Mouse (Mus musculus) embryonic facial prominence, embryonic 15.5 days (tissue): ENCODE results near the gene Smyd1. TPM values are rescaled to one million over a fixed set of nuclear protein-coding genes. Genes with fewer than 3 reads are reported as not detected.

Source experiments
- ATAC-seq: fragments of 200-750 bp; cut with Nextera tagmentation; 2 replicates; pipeline ENCODE4 v1.8.0; 2017; ENCODE audit warnings: low read depth, moderate TSS enrichment; ENCODE audit not compliant: insufficient number of reproducible peaks, low FRiP score, low TSS enrichment
- H3K27ac ChIP-seq: fragments of 300-500 bp; sonication (generic); replicated peaks from 2 replicates; pipeline ENCODE4 v1.5.1; 2015; ENCODE audit warnings: mild to moderate bottlenecking, inconsistent platforms
- H3K27me3 ChIP-seq: fragments of 300-500 bp; sonication (generic); 2 replicates; pipeline ENCODE4 v1.6.1; 2015; ENCODE audit warnings: inconsistent platforms
- H3K36me3 ChIP-seq: fragments of 300-500 bp; sonication (generic); 2 replicates; pipeline ENCODE4 v1.6.1; 2015; ENCODE audit warnings: mild to moderate bottlenecking, inconsistent platforms
- H3K4me1 ChIP-seq: fragments of 300-500 bp; sonication (generic); 2 replicates; pipeline ENCODE4 v1.6.1; 2015; ENCODE audit warnings: inconsistent platforms
- H3K4me2 ChIP-seq: fragments of 300-500 bp; sonication (generic); replicated peaks from 2 replicates; pipeline ENCODE4 v1.6.1; 2015; ENCODE audit warnings: mild to moderate bottlenecking, inconsistent platforms
- H3K4me3 ChIP-seq: fragments of 300-500 bp; sonication (generic); replicated peaks from 2 replicates; pipeline ENCODE4 v1.5.1; 2015; ENCODE audit warnings: mild to moderate bottlenecking, inconsistent platforms
- H3K9ac ChIP-seq: fragments of 300-500 bp; sonication (generic); 2 replicates; pipeline ENCODE4 v1.6.1; 2015; ENCODE audit warnings: inconsistent platforms
- H3K9me3 ChIP-seq: fragments of 300-500 bp; sonication (generic); replicated peaks from 2 replicates; pipeline ENCODE4 v1.6.1; 2016; ENCODE audit warnings: inconsistent platforms
- WGBS: fragments of 180-500 bp; shearing (Covaris S2); methylation state at CpG from one replicate; pipeline ENCODE4 v1.1.7; 2015; 5-methylcytosine and 5-hydroxymethylcytosine counted together
- polyA plus RNA-seq: library from polyadenylated mRNA; unstranded; fragments of >200 nt; fragmentation: Nextera tagmentation; extraction: Ambion mirVana; gene quantifications from 2 replicates; pipeline ENCODE4 v1.2.1, GENCODE M21; 2015

The Smyd1 gene
- polyA plus RNA-seq, 1 experiment from 2014 or later, result 12.6 TPM

DNA sequence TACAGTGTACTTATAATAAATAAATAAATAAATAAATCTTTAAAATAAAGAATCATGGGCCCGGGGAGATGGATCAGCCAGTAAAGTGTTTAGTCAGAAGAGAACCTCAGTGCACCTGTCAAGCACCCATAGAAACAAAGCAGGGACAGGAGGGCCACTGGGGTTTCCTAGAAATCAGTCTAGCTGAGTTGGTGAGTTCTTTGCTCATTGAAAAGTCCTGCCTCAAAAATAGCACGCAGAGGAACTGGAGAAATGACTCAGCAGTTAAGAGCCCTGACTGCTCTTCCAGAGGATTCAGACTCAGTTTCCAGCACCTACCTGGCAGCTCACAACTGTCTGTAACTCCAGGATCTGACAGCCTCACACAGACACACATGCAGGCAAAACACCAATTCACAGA lies 63.5 kb downstream of the Smyd1 start:
- 75% methylated on average over 2 of the region's 2 CpGs for WGBS
- no peak overlapping the region for H3K27ac ChIP-seq
- H3K36me3 ChIP-seq, result no peaks in the 10 kb centered on the region
- ATAC-seq, result no peak
- no peaks in the 10 kb centered on the region for H3K9me3 ChIP-seq
- no peaks in the 10 kb centered on the region for H3K27me3 ChIP-seq
- no peaks in the 10 kb centered on the region for H3K4me1 ChIP-seq
- H3K9ac ChIP-seq, result no peak overlapping the region
- H3K4me2 ChIP-seq, result no peak overlapping the region
- no peak overlapping the region for H3K4me3 ChIP-seq

DNA sequence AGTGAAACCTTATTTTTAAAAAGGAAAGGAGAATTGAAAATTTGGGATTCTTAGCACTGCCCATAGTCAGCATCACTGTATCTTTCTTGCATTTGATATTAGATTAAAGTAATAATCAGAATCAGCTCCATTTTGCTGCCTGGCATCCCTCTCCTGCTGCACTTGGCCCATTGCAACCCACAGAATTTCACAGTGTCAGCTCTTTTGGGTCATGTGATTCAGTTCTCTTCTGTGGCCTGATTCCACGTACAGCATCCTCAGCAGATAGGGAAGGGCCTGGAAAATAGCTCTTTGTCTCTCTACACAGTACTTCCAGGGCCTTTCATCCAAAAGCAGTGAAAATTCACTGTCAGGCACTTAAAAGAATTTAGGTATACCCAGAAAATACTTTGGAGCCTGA lies 64.7 kb downstream of the Smyd1 start:
- Histone ChIP-seq H3K27ac (no peak overlapping the region), H3K9ac (no peak overlapping the region), H3K9me3 (no peaks in the 10 kb centered on the region), H3K4me3 (no peak overlapping the region), H3K36me3 (no peaks in the 10 kb centered on the region), H3K27me3 (no peaks in the 10 kb centered on the region), H3K4me1 (no peaks in the 10 kb centered on the region), H3K4me2 (no peak overlapping the region)
- ATAC-seq, result no peak
- WGBS, result 43% methylated on average over 1 of the region's 1 CpGs

GRCm38 (mm10) chr6:71256166-71256565 lies 65.9 kb downstream of the Smyd1 start:
- 87% methylated on average over 10 of the region's 10 CpGs for WGBS
- H3K4me1 ChIP-seq, result no peaks in the 10 kb centered on the region
- no peaks in the 10 kb centered on the region for H3K36me3 ChIP-seq
- no peak overlapping the region for H3K27ac ChIP-seq
- H3K4me3 ChIP-seq, result no peak overlapping the region
- no peak overlapping the region for H3K9ac ChIP-seq
- no peaks in the 10 kb centered on the region for H3K9me3 ChIP-seq
- H3K4me2 ChIP-seq, result no peak overlapping the region
- ATAC-seq, result no peak
- no peaks in the 10 kb centered on the region for H3K27me3 ChIP-seq

GRCm38 (mm10) chr6:71254456-71254855 lies 67.6 kb downstream of the Smyd1 start:
- no peaks in the 10 kb centered on the region for H3K27me3 ChIP-seq
- no peak overlapping the region for H3K4me3 ChIP-seq
- no peaks in the 10 kb centered on the region for H3K9me3 ChIP-seq
- no peaks in the 10 kb centered on the region for H3K4me1 ChIP-seq
- no peak for ATAC-seq
- H3K27ac ChIP-seq, result no peak overlapping the region
- H3K36me3 ChIP-seq, result no peaks in the 10 kb centered on the region
- H3K9ac ChIP-seq, result no peak overlapping the region
- 87% methylated on average over 6 of the region's 6 CpGs for WGBS
- H3K4me2 ChIP-seq, result no peak overlapping the region

DNA sequence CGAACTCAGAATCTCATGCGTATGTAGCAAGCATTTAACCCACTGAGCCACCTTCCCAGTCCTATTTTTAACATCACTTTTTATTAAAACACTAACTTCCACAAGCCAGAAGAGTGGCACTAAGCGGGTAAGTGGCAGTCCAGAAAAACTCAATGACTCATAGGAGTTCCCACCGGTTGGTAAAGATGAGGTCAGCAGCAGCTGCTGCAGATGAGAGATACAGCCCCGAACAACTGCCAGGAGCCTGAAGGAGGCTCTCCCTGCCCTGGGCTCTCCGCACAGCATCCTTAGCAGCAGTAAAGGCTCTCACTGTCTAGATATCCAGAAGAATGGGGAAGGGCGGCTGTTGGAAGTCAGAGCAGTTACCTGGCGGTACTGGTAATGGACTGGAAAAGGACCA lies 71.1 kb downstream of the Smyd1 start:
- H3K4me3 ChIP-seq, result no peak overlapping the region
- ATAC-seq, result no peak
- 82% methylated on average over 8 of the region's 8 CpGs for WGBS
- no peak overlapping the region for H3K27ac ChIP-seq
- H3K9me3 ChIP-seq, result no peaks in the 10 kb centered on the region
- no peaks in the 10 kb centered on the region for H3K27me3 ChIP-seq
- no peaks in the 10 kb centered on the region for H3K4me1 ChIP-seq
- no peak overlapping the region for H3K4me2 ChIP-seq
- no peaks in the 10 kb centered on the region for H3K36me3 ChIP-seq
- no peak overlapping the region for H3K9ac ChIP-seq

- Histone ChIP-seq H3K36me3 (no peaks in the 10 kb centered on the region), H3K4me1 (no peaks in the 10 kb centered on the region), H3K4me2 (no peak overlapping the region), H3K4me3 (no peak overlapping the region), H3K27ac (no peak overlapping the region), H3K9me3 (no peaks in the 10 kb centered on the region), H3K27me3 (no peaks in the 10 kb centered on the region), H3K9ac (no peak overlapping the region)
- 64% methylated on average over 3 of the region's 3 CpGs for WGBS
- ATAC-seq, result no peak
These were observed 72.4 kb downstream of the Smyd1 start for GRCm38 (mm10) chr6:71249615-71250014.

GRCm38 (mm10) chr6:71248420-71248819 lies 73.6 kb downstream of the Smyd1 start:
- no peak for ATAC-seq

GRCm38 (mm10) chr6:71243258-71243657 lies 78.8 kb downstream of the Smyd1 start:
- H3K4me1 ChIP-seq, result no peaks in the 10 kb centered on the region
- H3K36me3 ChIP-seq, result no peaks in the 10 kb centered on the region
- H3K9ac ChIP-seq, result no peak overlapping the region
- H3K4me2 ChIP-seq, result no peak overlapping the region
- H3K27ac ChIP-seq, result no peak overlapping the region
- no peak for ATAC-seq
- no peaks in the 10 kb centered on the region for H3K27me3 ChIP-seq
- no peak overlapping the region for H3K4me3 ChIP-seq
- H3K9me3 ChIP-seq, result no peaks in the 10 kb centered on the region
- WGBS, result 83% methylated on average over 3 of the region's 3 CpGs

More at GRCm38 (mm10) chr6:71248420-71248819, 73.6 kb downstream of the Smyd1 start:
- WGBS, result 85% methylated on average over 1 of the region's 1 CpGs
- Histone ChIP-seq H3K4me2 (no peak overlapping the region), H3K4me1 (no peaks in the 10 kb centered on the region), H3K4me3 (no peak overlapping the region), H3K36me3 (no peaks in the 10 kb centered on the region), H3K27ac (no peak overlapping the region), H3K9me3 (no peaks in the 10 kb centered on the region), H3K9ac (no peak overlapping the region), H3K27me3 (no peaks in the 10 kb centered on the region)

DNA sequence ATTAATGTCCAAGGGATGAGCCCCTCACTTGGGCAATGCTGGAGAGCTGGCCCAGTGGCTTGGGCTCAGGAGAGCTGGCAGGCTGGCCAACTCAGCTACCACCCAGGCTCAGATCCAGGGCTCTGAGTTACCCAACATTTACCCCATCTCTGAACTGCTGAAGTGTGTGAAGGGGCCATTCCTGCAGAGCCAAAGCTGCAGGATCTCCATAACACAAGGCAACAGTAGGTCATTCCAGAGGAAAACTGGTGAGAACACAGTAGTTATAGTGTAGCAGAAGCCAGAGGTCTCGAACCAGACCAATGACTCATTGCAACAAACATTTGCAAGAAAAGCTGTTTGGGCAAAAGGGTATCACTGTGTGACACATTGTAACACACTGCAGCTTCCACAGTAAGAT lies 79.2 kb downstream of the Smyd1 start:
- H3K36me3 ChIP-seq, result no peaks in the 10 kb centered on the region
- H3K4me1 ChIP-seq, result no peaks in the 10 kb centered on the region
- WGBS, result 88% methylated on average over 1 of the region's 1 CpGs
- no peaks in the 10 kb centered on the region for H3K27me3 ChIP-seq
- H3K4me2 ChIP-seq, result no peak overlapping the region
- no peaks in the 10 kb centered on the region for H3K9me3 ChIP-seq
- H3K9ac ChIP-seq, result no peak overlapping the region
- no peak for ATAC-seq
- H3K27ac ChIP-seq, result no peak overlapping the region
- H3K4me3 ChIP-seq, result no peak overlapping the region

GRCm38 (mm10) chr6:71240831-71241230 lies 81.2 kb downstream of the Smyd1 start:
- H3K27me3 ChIP-seq, result no peaks in the 10 kb centered on the region

GRCm38 (mm10) chr6:71239069-71239750 lies 82.8 kb downstream of the Smyd1 start:
- no peak overlapping the region for H3K9ac ChIP-seq
- ATAC-seq, result no peak
- H3K4me2 ChIP-seq, result no peak overlapping the region
- no peaks in the 10 kb centered on the region for H3K4me1 ChIP-seq
- H3K4me3 ChIP-seq, result no peak overlapping the region
- no peaks in the 10 kb centered on the region for H3K9me3 ChIP-seq
- no peak overlapping the region for H3K27ac ChIP-seq
- no peaks in the 10 kb centered on the region for H3K36me3 ChIP-seq
- no peaks in the 10 kb centered on the region for H3K27me3 ChIP-seq
- WGBS, result 88% methylated on average over 26 of the region's 26 CpGs

More at GRCm38 (mm10) chr6:71240831-71241230, 81.2 kb downstream of the Smyd1 start:
- Histone ChIP-seq H3K9me3 (no peaks in the 10 kb centered on the region), H3K36me3 (no peaks in the 10 kb centered on the region), H3K4me2 (no peak overlapping the region), H3K4me3 (no peak overlapping the region), H3K4me1 (no peaks in the 10 kb centered on the region), H3K9ac (no peak overlapping the region), H3K27ac (no peak overlapping the region)
- WGBS, result 69% methylated on average over 7 of the region's 7 CpGs
- ATAC-seq, result no peak

GRCm38 (mm10) chr6:71237031-71237431 lies 85.0 kb downstream of the Smyd1 start:
- Histone ChIP-seq H3K4me2 (no peak overlapping the region), H3K36me3 (no peaks in the 10 kb centered on the region), H3K9ac (no peak overlapping the region), H3K9me3 (no peaks in the 10 kb centered on the region), H3K4me3 (no peak overlapping the region), H3K4me1 (no peaks in the 10 kb centered on the region), H3K27me3 (no peaks in the 10 kb centered on the region), H3K27ac (no peak overlapping the region)
- 86% methylated on average over 6 of the region's 6 CpGs for WGBS
- no peak for ATAC-seq
